Mouse (Mus musculus) C2C12 (cell line): ENCODE measurements around the gene Tmem216. TPM values are rescaled to one million over a fixed set of nuclear protein-coding genes. Genes with fewer than 3 reads are reported as not detected.

Experiments
- H3K27me3 ChIP-seq: one replicate; pipeline ENCODE4 v1.6.1; 2011; ENCODE audit not compliant: control insufficient read depth, insufficient read depth, insufficient read length
- H3K36me3 ChIP-seq: one replicate; pipeline ENCODE4 v1.6.1; 2011; ENCODE audit not compliant: control insufficient read depth, insufficient read depth
- H3K4me3 ChIP-seq: one replicate; pipeline ENCODE4 v1.5.1; 2011; ENCODE audit warnings: mild to moderate bottlenecking, control low read depth; ENCODE audit not compliant: poor library complexity, insufficient read depth, severe bottlenecking
- H3K79me2 ChIP-seq: one replicate; pipeline ENCODE4 v1.6.1; 2011; ENCODE audit not compliant: control insufficient read depth, insufficient read depth
- H3K79me3 ChIP-seq: one replicate; pipeline ENCODE4 v1.6.1; 2011; ENCODE audit warnings: low read depth, control low read depth
- H3ac ChIP-seq: one replicate; pipeline ENCODE3; 2011; ENCODE audit warnings: low read depth; ENCODE audit not compliant: control insufficient read depth, insufficient read length
- CEBPB ChIP-seq: IDR thresholded peaks from one replicate; pipeline ENCODE4 v1.6.1; 2011; ENCODE audit warnings: low read depth, mild to moderate bottlenecking, control low read depth, moderate library complexity
- CTCF ChIP-seq: IDR thresholded peaks from one replicate; pipeline ENCODE4 v1.5.1; 2011; ENCODE audit not compliant: control insufficient read depth, insufficient read depth, insufficient read length
- FOSL1 ChIP-seq: IDR thresholded peaks from one replicate; pipeline ENCODE4 v1.8.0; 2011; ENCODE audit warnings: mild to moderate bottlenecking, low read length; ENCODE audit not compliant: poor library complexity, insufficient read depth, severe bottlenecking
- MAX ChIP-seq: IDR thresholded peaks from one replicate; pipeline ENCODE4 v1.6.1; 2011; ENCODE audit warnings: mild to moderate bottlenecking, control low read depth
- MYOD1 ChIP-seq: IDR thresholded peaks from one replicate; pipeline ENCODE4 v1.6.1; 2011; ENCODE audit warnings: low read depth; ENCODE audit not compliant: control insufficient read depth, insufficient read length
- MYOG ChIP-seq: IDR thresholded peaks from one replicate; pipeline ENCODE4 v1.6.1; 2011; ENCODE audit not compliant: control insufficient read depth, insufficient read length; ENCODE audit errors: extremely low read depth
- USF1 ChIP-seq: IDR thresholded peaks from one replicate; pipeline ENCODE4 v1.6.1; 2011; ENCODE audit warnings: low read depth, mild to moderate bottlenecking, control low read depth, moderate library complexity
- long read RNA-seq, 2 experiments: library from polyadenylated mRNA; unstranded; transcript quantifications; one replicate each; pipeline ENCODE4 v2.0.0; 2019 to 2020
- polyA plus RNA-seq: library from polyadenylated mRNA; unstranded; fragments of >200 nt; fragmentation: generic; extraction: Trizol; gene quantifications from one replicate; pipeline ENCODE4 v1.2.1, GENCODE M21; 2012; ENCODE audit warnings: missing spikeins

The Tmem216 gene
- polyA plus RNA-seq, result 25.2 TPM
- long read RNA-seq, experiment 1, transcript Tmem216-206 (5 exons, 927 nt), result minor isoform, 9 of 26 reads
- long read RNA-seq, experiment 1, transcript Tmem216-202 (5 exons, 999 nt), result major isoform, 11 of 26 reads
- long read RNA-seq, experiment 1, partial matches to known transcripts, result 3 of 26 reads
- long read RNA-seq, experiment 1, other reads (novel, unspliced or antisense), result 3 of 26 reads
- long read RNA-seq, experiment 2, transcript Tmem216-206 (5 exons, 927 nt), result major isoform, 5 of 10 reads
- long read RNA-seq, experiment 2, partial matches to known transcripts, result 0 of 10 reads
- long read RNA-seq, experiment 2, other reads (novel, unspliced or antisense), result 2 of 10 reads

DNA sequence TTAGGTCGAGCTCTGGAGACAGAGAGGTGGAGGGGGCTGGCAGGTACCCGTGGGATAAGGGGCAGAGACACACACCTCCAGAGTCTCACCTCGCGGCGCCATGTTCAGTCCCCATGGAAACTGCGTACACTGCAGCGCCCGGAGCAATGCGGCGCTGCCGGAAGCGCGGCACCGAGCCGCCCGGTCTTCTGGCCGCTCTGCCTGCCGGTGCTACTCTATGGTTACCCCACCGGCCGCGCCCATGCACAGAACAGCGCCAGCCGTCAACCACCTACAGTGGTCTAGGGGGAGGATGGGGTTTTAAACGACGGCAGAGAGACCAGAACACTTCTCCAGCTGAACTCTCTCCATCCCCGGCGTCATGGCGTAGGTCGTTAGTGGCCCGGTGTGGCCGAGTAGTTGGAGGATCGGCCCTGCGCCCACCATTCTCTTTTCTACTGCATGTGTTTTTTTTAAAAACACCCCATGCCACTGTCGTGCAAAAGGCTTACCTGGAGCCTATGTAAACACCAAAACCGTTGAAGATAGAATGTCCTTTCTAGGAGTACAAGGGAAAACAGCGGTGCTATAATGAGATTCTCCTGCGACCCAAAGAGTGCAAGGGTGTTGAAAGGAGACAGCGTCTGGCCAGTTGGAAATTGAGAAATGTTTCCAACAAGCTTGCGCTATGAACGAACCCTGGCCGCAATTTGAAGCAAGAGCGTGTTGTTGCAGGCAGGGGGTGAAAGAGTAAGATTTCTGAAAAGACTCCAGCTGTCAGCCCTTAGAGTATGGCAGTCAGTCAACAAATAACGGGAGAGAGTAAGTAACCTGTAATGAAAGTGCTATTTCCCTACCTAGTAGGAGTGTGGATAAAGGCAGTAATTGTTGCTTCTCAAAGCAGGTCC lies at the start of gene Tmem216:
Tmem216 (minus strand) TSS at position 615 of the 887 bp plus-strand sequence.
- Histone ChIP-seq H3K79me3 (no peaks in the 10 kb centered on the region), H3ac (peak within 1 kb of the TSS; percentile 40), H3K79me2 (peaks cover 5% of the 10 kb centered on the region), H3K4me3 (peak within 1 kb of the TSS; percentile 63), H3K27me3 (no peaks in the 10 kb centered on the region), H3K36me3 (peaks cover 17% of the 10 kb centered on the region)
- TF ChIP-seq MAX (peak; percentile 70), FOSL1 (no peak)

DNA sequence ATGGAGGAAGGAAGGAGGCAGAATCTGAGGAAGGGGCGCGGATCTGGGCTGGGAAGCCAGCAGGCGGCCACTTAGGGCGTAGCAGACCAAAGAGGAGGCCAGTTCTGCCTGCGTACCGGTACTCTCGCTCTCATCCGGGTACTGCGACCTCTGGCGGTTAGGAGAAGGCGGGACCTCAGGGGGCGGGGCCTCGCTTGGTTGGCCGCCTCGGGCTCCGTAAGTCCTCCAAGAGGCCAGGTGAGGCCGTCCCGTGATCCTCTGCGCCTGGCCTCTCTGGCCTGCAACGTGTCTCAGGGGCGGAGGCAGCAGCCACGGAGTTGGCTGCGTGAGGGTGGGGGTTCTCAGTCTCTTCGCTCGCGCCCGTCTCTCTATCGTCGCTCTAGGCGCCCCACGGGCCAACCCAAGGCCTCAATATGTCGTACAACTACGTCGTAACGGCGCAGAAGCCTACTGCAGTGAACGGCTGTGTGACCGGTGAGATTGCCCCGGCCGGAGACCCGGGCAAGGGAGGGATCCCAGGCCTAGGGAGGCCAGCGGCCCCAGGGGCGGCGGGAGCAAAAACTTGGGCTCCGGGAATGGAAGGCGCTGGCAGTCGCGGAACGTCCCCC lies 49.4 kb upstream of the Tmem216 start, which contains the start of the genes Ddb1 and Tkfc:
Ddb1 (plus strand) TSS at position 35 of the 608 bp plus-strand sequence.
Tkfc (minus strand) TSS at position 362 of the 608 bp plus-strand sequence.
- TF ChIP-seq MAX, result peak; percentile 91
- TF ChIP-seq MYOG, result no peak
- TF ChIP-seq USF1, result no peak
- TF ChIP-seq MYOD1, result no peak
- TF ChIP-seq CTCF, result peak; percentile 58
- TF ChIP-seq FOSL1, result no peak
- TF ChIP-seq CEBPB, result no peak
- peak within 1 kb of the TSS; percentile 97 for H3K4me3 ChIP-seq

DNA sequence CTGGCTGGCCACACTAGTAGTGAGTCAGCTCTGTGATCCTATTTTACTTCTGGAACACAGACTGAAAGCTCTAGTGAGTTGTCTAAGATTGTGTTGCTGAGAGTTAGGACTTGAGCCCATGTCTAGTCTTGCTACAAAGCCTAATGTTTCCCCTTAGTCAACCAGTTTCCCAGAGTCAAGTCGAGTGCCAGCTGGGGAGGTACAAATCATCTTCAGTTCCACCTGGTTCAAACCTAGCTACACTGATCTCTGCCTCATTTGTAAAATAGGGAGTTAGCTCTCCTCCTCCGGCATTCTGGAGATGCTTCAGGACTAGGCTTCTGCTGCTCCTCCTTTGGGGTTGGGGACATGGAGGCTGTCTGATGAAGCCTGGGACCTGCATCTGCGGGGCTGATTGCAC lies 48.5 kb upstream of the Tmem216 start:
- Histone ChIP-seq H3K79me3 (peaks cover 41% of the 10 kb centered on the region), H3K4me3 (peak overlapping the region; percentile 97), H3ac (peak overlapping the region; percentile 71), H3K79me2 (peaks cover 49% of the 10 kb centered on the region), H3K27me3 (no peaks in the 10 kb centered on the region), H3K36me3 (peaks cover 42% of the 10 kb centered on the region)
- TF ChIP-seq CEBPB, result no peak
- no peak for TF ChIP-seq MYOG
- no peak for TF ChIP-seq FOSL1
- TF ChIP-seq CTCF, result no peak
- no peak for TF ChIP-seq USF1
- TF ChIP-seq MAX, result no peak
- TF ChIP-seq MYOD1, result no peak

More for the DNA sequence above, 49.4 kb upstream of the Tmem216 start, which contains the start of the genes Ddb1 and Tkfc:
- peak within 1 kb of the TSS; percentile 98 for H3ac ChIP-seq
- H3K79me3 ChIP-seq, result peaks cover 49% of the 10 kb centered on the region
- peaks cover 42% of the 10 kb centered on the region for H3K36me3 ChIP-seq
- H3K27me3 ChIP-seq, result no peaks in the 10 kb centered on the region
- H3K79me2 ChIP-seq, result peaks cover 56% of the 10 kb centered on the region

DNA sequence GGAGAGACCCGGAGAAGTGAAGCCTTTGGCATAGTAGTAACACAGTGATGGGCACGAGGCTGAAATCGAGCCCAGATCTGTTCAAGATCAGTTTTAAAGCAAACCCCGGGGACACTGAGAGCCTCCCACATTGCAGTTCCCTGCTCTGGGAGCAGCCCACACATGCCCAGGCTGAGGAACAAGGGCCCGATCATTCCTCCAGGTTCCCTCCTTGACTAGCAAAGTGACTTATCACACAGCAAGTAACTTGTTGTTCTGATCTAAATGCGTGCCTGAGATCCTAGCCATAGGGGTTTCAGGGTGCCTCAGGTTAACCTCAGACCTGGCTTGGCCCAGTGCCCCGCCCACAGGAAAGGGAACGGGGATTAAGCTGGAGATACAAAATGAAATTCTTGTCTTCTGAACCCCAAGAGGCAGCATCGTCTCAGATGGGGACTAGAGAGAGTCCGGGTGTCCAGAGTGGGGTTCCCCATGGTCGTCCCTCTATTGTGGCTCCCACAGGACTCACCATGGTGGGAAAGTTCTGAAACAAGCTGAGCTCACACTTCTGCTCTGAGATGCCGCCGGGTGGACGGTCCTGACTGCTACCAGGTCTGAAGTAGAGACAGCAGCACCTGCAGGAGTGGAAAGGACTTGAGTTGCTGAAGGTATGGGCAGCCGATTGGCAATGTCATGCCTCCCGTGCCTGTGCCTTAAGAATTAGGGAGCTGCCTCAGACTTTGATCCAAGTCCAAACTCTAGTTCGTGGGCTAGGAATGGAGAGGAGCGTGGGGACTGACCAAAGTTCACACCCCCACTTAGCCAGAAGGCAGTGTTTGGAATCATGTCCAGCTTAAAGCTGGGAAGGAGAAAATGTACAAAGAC lies 47.9 kb upstream of the Tmem216 start:
- peaks cover 37% of the 10 kb centered on the region for H3K36me3 ChIP-seq
- H3K4me3 ChIP-seq, result no peak overlapping the region
- H3K27me3 ChIP-seq, result no peaks in the 10 kb centered on the region
- peaks cover 35% of the 10 kb centered on the region for H3K79me3 ChIP-seq
- TF ChIP-seq MYOG, result no peak
- TF ChIP-seq MAX, result no peak
- no peak for TF ChIP-seq MYOD1
- TF ChIP-seq CEBPB, result no peak
- TF ChIP-seq CTCF, result no peak
- no peak for TF ChIP-seq USF1
- no peak for TF ChIP-seq FOSL1
- no peak overlapping the region for H3ac ChIP-seq
- H3K79me2 ChIP-seq, result peaks cover 43% of the 10 kb centered on the region

DNA sequence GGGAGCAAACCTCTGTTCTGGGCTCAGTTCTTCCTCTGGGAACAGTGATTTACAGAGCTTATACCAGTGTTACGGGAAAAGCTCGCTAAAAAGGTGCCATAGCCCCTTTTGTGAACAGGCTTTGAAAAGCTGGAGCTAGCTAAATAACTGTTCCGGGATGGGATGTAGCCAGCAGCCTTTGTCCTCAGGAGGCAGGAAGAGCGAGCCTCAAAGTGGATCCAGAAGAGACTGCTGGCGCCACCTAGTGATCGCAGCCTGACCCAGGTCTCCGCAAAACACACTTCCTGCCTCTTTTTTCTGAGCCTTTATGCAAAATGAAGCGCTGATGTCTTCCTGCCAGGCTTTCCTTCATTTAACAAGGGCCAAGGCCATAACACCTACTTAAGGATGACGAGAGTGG lies 46.7 kb upstream of the Tmem216 start:
- Histone ChIP-seq H3K36me3 (peaks cover 29% of the 10 kb centered on the region), H3K79me3 (peaks cover 24% of the 10 kb centered on the region), H3K4me3 (no peak overlapping the region), H3K79me2 (peaks cover 32% of the 10 kb centered on the region), H3K27me3 (no peaks in the 10 kb centered on the region), H3ac (peak overlapping the region; percentile 78)
- peak; percentile 85 for TF ChIP-seq CTCF
- no peak for TF ChIP-seq USF1
